Mouse (Mus musculus) stomach, embryonic 15.5 days (tissue): ENCODE measurements at regions not wholly inside any gene's neighbourhood (a gene's known extent, or its start where the extent isn't known, plus 50 kb on each side); places are given as distances from the start of the nearest gene placed in this dataset.

Source experiments
- ATAC-seq: fragments of 200-750 bp; cut with Nextera tagmentation; 2 replicates; pipeline ENCODE4 v1.8.0; 2017; ENCODE audit warnings: low read depth, moderate number of reproducible peaks, moderate TSS enrichment; ENCODE audit not compliant: insufficient read depth, low FRiP score
- H3K27ac ChIP-seq: fragments of 300-500 bp; sonication (generic); 2 replicates; pipeline ENCODE4 v1.5.1; 2015; ENCODE audit warnings: mild to moderate bottlenecking, inconsistent platforms
- H3K27me3 ChIP-seq: fragments of 300-500 bp; sonication (generic); replicated peaks from 2 replicates; pipeline ENCODE4 v1.6.1; 2015; ENCODE audit warnings: inconsistent platforms
- H3K36me3 ChIP-seq: fragments of 300-500 bp; sonication (generic); 2 replicates; pipeline ENCODE4 v1.6.1; 2015; ENCODE audit warnings: inconsistent platforms
- H3K4me1 ChIP-seq: fragments of 300-500 bp; sonication (generic); 2 replicates; pipeline ENCODE4 v1.6.1; 2015; ENCODE audit warnings: inconsistent platforms
- H3K4me2 ChIP-seq: fragments of 300-500 bp; sonication (generic); 2 replicates; pipeline ENCODE4 v1.6.1; 2015; ENCODE audit warnings: mild to moderate bottlenecking, inconsistent platforms
- H3K4me3 ChIP-seq: fragments of 300-500 bp; sonication (generic); replicated peaks from 2 replicates; pipeline ENCODE4 v1.5.1; 2015; ENCODE audit warnings: inconsistent platforms
- H3K9ac ChIP-seq: fragments of 300-500 bp; sonication (generic); 2 replicates; pipeline ENCODE4 v1.6.1; 2015; ENCODE audit warnings: inconsistent platforms
- H3K9me3 ChIP-seq: fragments of 300-500 bp; sonication (generic); 2 replicates; pipeline ENCODE4 v1.6.1; 2016; ENCODE audit warnings: inconsistent platforms
- WGBS: fragments of 180-500 bp; shearing (Covaris S2); methylation state at CpG from one replicate; pipeline ENCODE4 v1.1.7; 2015; 5-methylcytosine and 5-hydroxymethylcytosine counted together

- Histone ChIP-seq H3K9ac (no peak overlapping the region), H3K4me2 (no peak overlapping the region), H3K4me3 (no peak overlapping the region), H3K27ac (no peak overlapping the region), H3K9me3 (no peaks in the 10 kb centered on the region), H3K36me3 (no peaks in the 10 kb centered on the region), H3K27me3 (no peaks in the 10 kb centered on the region), H3K4me1 (no peaks in the 10 kb centered on the region)
- 81% methylated on average over 3 of the region's 3 CpGs for WGBS
- ATAC-seq = no peak
These were observed 420.9 kb upstream of the Htr2a start for GRCm38 (mm10) chr14:74219761-74220160.

GRCm38 (mm10) chr14:74222093-74222492 lies 418.5 kb upstream of the Htr2a start:
- H3K4me3 ChIP-seq = no peak overlapping the region
- H3K27ac ChIP-seq = no peak overlapping the region
- H3K27me3 ChIP-seq = no peaks in the 10 kb centered on the region
- H3K4me2 ChIP-seq = no peak overlapping the region
- no peak overlapping the region for H3K9ac ChIP-seq
- H3K9me3 ChIP-seq = no peaks in the 10 kb centered on the region
- no peaks in the 10 kb centered on the region for H3K4me1 ChIP-seq
- no peaks in the 10 kb centered on the region for H3K36me3 ChIP-seq
- no peak for ATAC-seq
- WGBS = 79% methylated on average over 1 of the region's 1 CpGs

GRCm38 (mm10) chr14:74229560-74230187 lies 411.0 kb upstream of the Htr2a start:
- H3K4me1 ChIP-seq = no peaks in the 10 kb centered on the region
- no peak for ATAC-seq
- no peak overlapping the region for H3K4me2 ChIP-seq
- WGBS = 76% methylated on average over 5 of the region's 5 CpGs
- no peak overlapping the region for H3K27ac ChIP-seq
- no peak overlapping the region for H3K9ac ChIP-seq
- H3K4me3 ChIP-seq = no peak overlapping the region
- no peaks in the 10 kb centered on the region for H3K27me3 ChIP-seq
- no peaks in the 10 kb centered on the region for H3K9me3 ChIP-seq
- no peaks in the 10 kb centered on the region for H3K36me3 ChIP-seq

- no peak for ATAC-seq
- Histone ChIP-seq H3K9ac (no peak overlapping the region), H3K4me3 (no peak overlapping the region), H3K27me3 (no peaks in the 10 kb centered on the region), H3K36me3 (no peaks in the 10 kb centered on the region), H3K4me1 (no peaks in the 10 kb centered on the region), H3K27ac (no peak overlapping the region), H3K9me3 (no peaks in the 10 kb centered on the region), H3K4me2 (no peak overlapping the region)
- WGBS = 59% methylated on average over 2 of the region's 2 CpGs
These were observed 400.4 kb upstream of the Htr2a start for GRCm38 (mm10) chr14:74240212-74240611.

- Histone ChIP-seq H3K4me1 (no peaks in the 10 kb centered on the region), H3K9me3 (no peaks in the 10 kb centered on the region), H3K36me3 (no peaks in the 10 kb centered on the region), H3K9ac (no peak overlapping the region), H3K4me2 (no peak overlapping the region), H3K27me3 (no peaks in the 10 kb centered on the region), H3K4me3 (no peak overlapping the region), H3K27ac (no peak overlapping the region)
- 81% methylated on average over 5 of the region's 5 CpGs for WGBS
- ATAC-seq = no peak
These were observed 391.3 kb upstream of the Htr2a start for GRCm38 (mm10) chr14:74249263-74249878.

GRCm38 (mm10) chr14:74250021-74250420 lies 390.6 kb upstream of the Htr2a start:
- H3K4me3 ChIP-seq = no peak overlapping the region
- H3K4me1 ChIP-seq = no peaks in the 10 kb centered on the region
- no peak overlapping the region for H3K9ac ChIP-seq
- no peak overlapping the region for H3K4me2 ChIP-seq
- WGBS = 51% methylated on average over 2 of the region's 2 CpGs
- no peaks in the 10 kb centered on the region for H3K9me3 ChIP-seq
- H3K36me3 ChIP-seq = no peaks in the 10 kb centered on the region
- no peak for ATAC-seq
- no peaks in the 10 kb centered on the region for H3K27me3 ChIP-seq
- H3K27ac ChIP-seq = no peak overlapping the region

GRCm38 (mm10) chr14:74252189-74253145 lies 388.2 kb upstream of the Htr2a start:
- H3K9me3 ChIP-seq = no peaks in the 10 kb centered on the region
- H3K4me2 ChIP-seq = no peak overlapping the region
- H3K9ac ChIP-seq = no peak overlapping the region
- no peaks in the 10 kb centered on the region for H3K27me3 ChIP-seq
- H3K4me3 ChIP-seq = no peak overlapping the region
- WGBS = 36% methylated on average over 10 of the region's 10 CpGs
- no peaks in the 10 kb centered on the region for H3K4me1 ChIP-seq
- H3K36me3 ChIP-seq = no peaks in the 10 kb centered on the region
- peak; percentile 27; the same call in 1 of the 2 replicates for ATAC-seq
- H3K27ac ChIP-seq = peak overlapping the region; percentile 17; the same call in 1 of the 2 replicates

GRCm38 (mm10) chr14:74255000-74255399 lies 385.6 kb upstream of the Htr2a start:
- no peak overlapping the region for H3K4me2 ChIP-seq
- no peak overlapping the region for H3K27ac ChIP-seq
- no peak for ATAC-seq

GRCm38 (mm10) chr14:74259437-74259836 lies 381.2 kb upstream of the Htr2a start:
- no peak overlapping the region for H3K27ac ChIP-seq
- ATAC-seq = no peak
- no peaks in the 10 kb centered on the region for H3K36me3 ChIP-seq
- H3K9me3 ChIP-seq = no peaks in the 10 kb centered on the region
- no peak overlapping the region for H3K4me3 ChIP-seq
- no peaks in the 10 kb centered on the region for H3K27me3 ChIP-seq
- no peak overlapping the region for H3K9ac ChIP-seq
- H3K4me2 ChIP-seq = no peak overlapping the region
- H3K4me1 ChIP-seq = no peaks in the 10 kb centered on the region

More at GRCm38 (mm10) chr14:74255000-74255399, 385.6 kb upstream of the Htr2a start:
- Histone ChIP-seq H3K9me3 (no peaks in the 10 kb centered on the region), H3K4me3 (no peak overlapping the region), H3K9ac (no peak overlapping the region), H3K4me1 (no peaks in the 10 kb centered on the region), H3K27me3 (no peaks in the 10 kb centered on the region), H3K36me3 (no peaks in the 10 kb centered on the region)

GRCm38 (mm10) chr14:74267086-74267485 lies 373.6 kb upstream of the Htr2a start:
- no peaks in the 10 kb centered on the region for H3K9me3 ChIP-seq
- no peak overlapping the region for H3K4me2 ChIP-seq
- H3K36me3 ChIP-seq = no peaks in the 10 kb centered on the region
- 53% methylated on average over 1 of the region's 1 CpGs for WGBS
- no peak overlapping the region for H3K9ac ChIP-seq
- no peaks in the 10 kb centered on the region for H3K27me3 ChIP-seq
- no peaks in the 10 kb centered on the region for H3K4me1 ChIP-seq
- H3K4me3 ChIP-seq = no peak overlapping the region
- H3K27ac ChIP-seq = no peak overlapping the region
- ATAC-seq = no peak

GRCm38 (mm10) chr14:74294560-74294959 lies 346.1 kb upstream of the Htr2a start:
- no peak for ATAC-seq
- Histone ChIP-seq H3K9ac (no peak overlapping the region), H3K36me3 (no peaks in the 10 kb centered on the region), H3K4me1 (no peaks in the 10 kb centered on the region), H3K27ac (no peak overlapping the region), H3K4me2 (no peak overlapping the region), H3K27me3 (no peaks in the 10 kb centered on the region), H3K4me3 (no peak overlapping the region), H3K9me3 (no peaks in the 10 kb centered on the region)
- 67% methylated on average over 3 of the region's 3 CpGs for WGBS

- no peak overlapping the region for H3K4me2 ChIP-seq
- 89% methylated on average over 3 of the region's 3 CpGs for WGBS
- no peak for ATAC-seq
These were observed 336.2 kb upstream of the Htr2a start for GRCm38 (mm10) chr14:74304483-74304882.

More at GRCm38 (mm10) chr14:74304483-74304882, 336.2 kb upstream of the Htr2a start:
- Histone ChIP-seq H3K4me1 (no peaks in the 10 kb centered on the region), H3K27ac (no peak overlapping the region), H3K27me3 (no peaks in the 10 kb centered on the region), H3K4me3 (no peak overlapping the region), H3K36me3 (no peaks in the 10 kb centered on the region), H3K9me3 (no peaks in the 10 kb centered on the region), H3K9ac (no peak overlapping the region)
